ENCODE assay signal across 7 mouse cellular contexts in the genomic region with DNA sequence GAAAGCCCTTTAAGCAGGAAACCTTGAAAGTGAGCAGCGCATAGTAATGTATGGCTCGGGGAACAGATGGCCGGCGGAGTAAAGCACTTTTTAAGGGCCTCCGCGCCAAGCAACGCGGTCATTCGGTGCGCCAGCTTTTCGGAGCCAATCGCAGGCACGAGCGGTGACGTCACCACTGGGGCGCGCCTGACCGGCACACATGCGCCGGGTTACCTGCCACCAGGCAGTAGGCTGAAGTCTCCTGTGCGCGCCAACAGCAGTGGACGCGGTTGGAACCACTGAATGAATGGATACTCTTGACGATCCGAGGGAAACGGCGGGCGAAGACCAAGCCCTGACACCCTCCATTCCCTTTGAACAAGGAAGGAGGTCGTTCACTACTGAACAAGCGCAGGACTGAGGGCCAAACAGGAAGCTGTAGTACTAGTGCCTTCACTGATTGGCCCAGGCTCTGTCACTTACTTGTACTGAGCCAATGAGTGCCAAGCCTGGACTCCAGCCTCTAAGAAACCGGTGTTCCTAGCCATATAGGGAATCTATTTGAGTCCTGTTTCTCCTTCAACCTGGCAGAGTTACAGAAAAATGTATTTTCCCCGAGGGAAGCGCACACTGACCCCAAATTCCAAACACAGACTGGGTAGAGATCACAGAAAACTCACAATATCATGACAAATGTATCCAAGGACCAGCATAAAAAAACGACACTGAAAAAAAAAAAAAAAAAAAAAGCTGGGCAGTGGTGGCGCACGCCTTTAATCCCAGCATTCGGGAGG. TPM values are rescaled to one million over a fixed set of nuclear protein-coding genes. Genes with fewer than 3 reads are reported as not detected.
DNase-seq lines count a peak whose midpoint lies in the region; ATAC-seq and TF ChIP-seq lines count a peak whose summit lies in the region.

A gene (minus strand): TSS at position 412 of the 773 bp plus-strand sequence.

- intact Hi-C loops in left cerebral cortex, postnatal 4 days (cut with DNase I): no loop called here

- no peak for TF ChIP-seq CTCF in intestine, postnatal 0 days (IDR thresholded peaks at IDR 0.05; ENCODE audit: low read depth)
- no peak for TF ChIP-seq CTCF in small intestine, adult 2 months (IDR thresholded peaks at IDR 0.05; ENCODE audit: extremely low read depth, insufficient read length, insufficient replicate concordance, low read depth, low read length)

- peak within 1 kb of the TSS; percentile 88 for H3K27ac ChIP-seq in embryonic facial prominence, embryonic 10.5 days (replicated peaks)
- peak within 1 kb of the TSS; percentile 90 for H3K27ac ChIP-seq in intestine, postnatal 0 days (ENCODE audit: low read depth, low read length)
- H3K27ac ChIP-seq in midbrain, embryonic 12.5 days (replicated peaks): peak within 1 kb of the TSS; percentile 80
- H3K27ac ChIP-seq in small intestine, adult 2 months (ENCODE audit: insufficient read depth, low read depth, low read length): peak within 1 kb of the TSS; percentile 85

- DNase-seq in adrenal gland, postnatal 10 days: peak; percentile 96
- peak; percentile 95 for DNase-seq in embryonic facial prominence, embryonic 10.5 days (ENCODE audit: low spot score)
- no peak for DNase-seq in gonadal fat pad, adult 2 months (ENCODE audit: low read depth)
- peak; percentile 96 for DNase-seq in left cerebral cortex, postnatal 4 days

- H3K9ac ChIP-seq in intestine, postnatal 0 days (ENCODE audit: low read depth, low read length): peak within 1 kb of the TSS; percentile 57
- peak within 1 kb of the TSS; percentile 63 for H3K9ac ChIP-seq in midbrain, embryonic 12.5 days (replicated peaks)

- no peaks in the 10 kb centered on the region for H3K27me3 ChIP-seq in embryonic facial prominence, embryonic 10.5 days (replicated peaks; ENCODE audit: low read depth, poor library complexity, severe bottlenecking)
- no peaks in the 10 kb centered on the region for H3K27me3 ChIP-seq in intestine, postnatal 0 days (replicated peaks; ENCODE audit: control insufficient read depth, insufficient read depth, low read length)
- no peaks in the 10 kb centered on the region for H3K27me3 ChIP-seq in midbrain, embryonic 12.5 days
- H3K27me3 ChIP-seq in small intestine, adult 2 months (ENCODE audit: control insufficient read depth, insufficient read depth, low read length): no peaks in the 10 kb centered on the region

- 3% methylated on average over 38 of the region's 38 CpGs for WGBS in embryonic facial prominence, embryonic 10.5 days
- under 1% methylated on average over 38 of the region's 38 CpGs for WGBS in intestine, postnatal 0 days
- 1% methylated on average over 38 of the region's 38 CpGs for WGBS in midbrain, embryonic 12.5 days
- under 1% methylated on average over 38 of the region's 38 CpGs for WGBS in small intestine, adult 2 months

- peak; percentile 71; the same call in 1 of the 2 replicates for TF ChIP-seq POLR2A in small intestine, adult 2 months (IDR thresholded peaks at IDR 0.05; ENCODE audit: low read depth, low read length)

- peak within 1 kb of the TSS; percentile 74 for H3K4me3 ChIP-seq in embryonic facial prominence, embryonic 10.5 days
- peak within 1 kb of the TSS; percentile 54 for H3K4me3 ChIP-seq in intestine, postnatal 0 days (ENCODE audit: low read depth, low read length)
- peak within 1 kb of the TSS; percentile 61 for H3K4me3 ChIP-seq in midbrain, embryonic 12.5 days
- H3K4me3 ChIP-seq in small intestine, adult 2 months (ENCODE audit: low read depth, low read length): peak within 1 kb of the TSS; percentile 77

- peak within 1 kb of the TSS; percentile 68 for H3K4me2 ChIP-seq in intestine, postnatal 0 days (replicated peaks; ENCODE audit: low read depth)
- peak within 1 kb of the TSS; percentile 81 for H3K4me2 ChIP-seq in midbrain, embryonic 12.5 days (replicated peaks)

- peak; percentile 94 for ATAC-seq in intestine, postnatal 0 days
- peak; percentile 99 for ATAC-seq in midbrain, embryonic 12.5 days (ENCODE audit: low FRiP score, low read depth)

- H3K9me3 ChIP-seq in embryonic facial prominence, embryonic 10.5 days: no peaks in the 10 kb centered on the region
- H3K9me3 ChIP-seq in intestine, postnatal 0 days (ENCODE audit: control insufficient read depth): no peaks in the 10 kb centered on the region
- no peaks in the 10 kb centered on the region for H3K9me3 ChIP-seq in midbrain, embryonic 12.5 days

- peaks cover 64% of the 10 kb centered on the region for H3K36me3 ChIP-seq in embryonic facial prominence, embryonic 10.5 days (replicated peaks)
- H3K36me3 ChIP-seq in intestine, postnatal 0 days (ENCODE audit: control insufficient read depth, insufficient read depth): peaks cover 50% of the 10 kb centered on the region
- H3K36me3 ChIP-seq in midbrain, embryonic 12.5 days: peaks cover 68% of the 10 kb centered on the region
- peaks cover 37% of the 10 kb centered on the region for H3K36me3 ChIP-seq in small intestine, adult 2 months (ENCODE audit: control insufficient read depth, insufficient read depth, low read length)

- H3K4me1 ChIP-seq in embryonic facial prominence, embryonic 10.5 days: peaks cover 16% of the 10 kb centered on the region
- H3K4me1 ChIP-seq in intestine, postnatal 0 days (replicated peaks; ENCODE audit: control insufficient read depth, insufficient read depth, low read length): no peaks in the 10 kb centered on the region
- H3K4me1 ChIP-seq in midbrain, embryonic 12.5 days: peaks cover 15% of the 10 kb centered on the region
- peaks cover 4% of the 10 kb centered on the region; the same call in 1 of the 2 replicates for H3K4me1 ChIP-seq in small intestine, adult 2 months (ENCODE audit: control insufficient read depth, insufficient read depth, insufficient read length, low read length)

RNA-seq across cellular contexts. Expression of the gene that starts here (rescaled TPM):
- total RNA-seq in adrenal gland, postnatal 10 days (2021): 10 to 100 TPM in 1 of 2 experiments, 1 to 10 TPM in 1; 8.4 to 13.8 TPM
- 12.0 and 13.2 TPM in 2 replicates for polyA plus RNA-seq in embryonic facial prominence, embryonic 10.5 days (2016; fragmentation: Nextera tagmentation; extraction: Ambion mirVana)
- 14.6 and 18.0 TPM in 2 replicates for polyA plus RNA-seq in gonadal fat pad, adult 2 months (2012; rRNA removed)
- 3.2 and 4.4 TPM in 2 replicates for polyA plus RNA-seq in intestine, postnatal 0 days (2015; fragmentation: Nextera tagmentation; extraction: Ambion mirVana)
- total RNA-seq in left cerebral cortex, postnatal 4 days (2021): 10 to 100 TPM; 16.9 to 22.8 TPM
- 14.2 and 16.2 TPM in 2 replicates for polyA plus RNA-seq in midbrain, embryonic 12.5 days (2016; fragmentation: Nextera tagmentation; extraction: Ambion mirVana)
- polyA plus RNA-seq in small intestine, adult 2 months (2012; rRNA removed): 3.0 and 3.3 TPM in 2 replicates
